Mouse (Mus musculus): ENCODE data around the gene Ammecr1. TPM values are rescaled to one million over a fixed set of nuclear protein-coding genes. Genes with fewer than 3 reads are reported as not detected.

The Ammecr1 gene
- 10.7 TPM in 2 replicates for polyA plus RNA-seq (2015; fragmentation: Nextera tagmentation; extraction: Ambion mirVana)

GRCm38 (mm10) chrX:142966008-142966966 is at the start of gene Ammecr1:
Gene Ammecr1 (minus strand): TSS chrX:142966728.

Small RNA genes within 50 kb of the gene (microRNA-seq; reads per million reads assigned to microRNA genes)
- 0 reads per million in 2 experiments for gene Gm44351

Other genes starting within 250 kb of the Ammecr1 start
- 0.49 and 0.61 TPM in 2 replicates for gene Rtl9, start 132.9 kb upstream of the Ammecr1 start, polyA plus RNA-seq (2015; fragmentation: Nextera tagmentation; extraction: Ambion mirVana)

Measured in skeletal muscle tissue, postnatal 0 days (tissue).